Mouse (Mus musculus) liver, adult 2 months (tissue): ENCODE data around the gene Wdr34. TPM values are rescaled to one million over a fixed set of nuclear protein-coding genes. Genes with fewer than 3 reads are reported as not detected.
A peak's percentile ranks its signal among the peaks of the same experiment; 100 is the strongest.

Experiments
- DNase-seq: peaks from one replicate; pipeline ENCODE4 v3.0.0-alpha.2; 2011; ENCODE audit warnings: low read depth, low spot score; ENCODE audit errors: extremely low read depth
- H3K27ac ChIP-seq: fragments of 200-500 bp; replicated peaks from 2 replicates; pipeline ENCODE4 v1.5.1; 2012; ENCODE audit warnings: low read depth, mild to moderate bottlenecking, control low read depth, inconsistent platforms, low read length; ENCODE audit not compliant: insufficient read depth
- H3K27me3 ChIP-seq: fragments of 200-500 bp; 2 replicates; pipeline ENCODE4 v1.6.1; 2012; ENCODE audit warnings: mild to moderate bottlenecking, moderate library complexity, low read length, inconsistent platforms; ENCODE audit not compliant: control insufficient read depth, insufficient read depth
- H3K36me3 ChIP-seq: fragments of 200-500 bp; 2 replicates; pipeline ENCODE4 v1.6.1; 2012; ENCODE audit warnings: low read length, inconsistent platforms; ENCODE audit not compliant: control insufficient read depth, insufficient read depth
- H3K4me1 ChIP-seq: fragments of 200-500 bp; 2 replicates; pipeline ENCODE4 v1.6.1; 2011; ENCODE audit warnings: low read length; ENCODE audit not compliant: control insufficient read depth, insufficient read depth
- H3K4me3 ChIP-seq: fragments of 200-500 bp; 2 replicates; pipeline ENCODE4 v1.5.1; 2011; ENCODE audit warnings: low read depth, mild to moderate bottlenecking, control low read depth, low read length, moderate library complexity; ENCODE audit not compliant: insufficient read depth
- H3K79me2 ChIP-seq: fragments of 200-500 bp; 2 replicates; pipeline ENCODE4 v1.6.1; 2012; ENCODE audit warnings: inconsistent platforms, mild to moderate bottlenecking, low read length, moderate library complexity; ENCODE audit not compliant: control insufficient read depth, insufficient read depth
- H3K9ac ChIP-seq: fragments of 200-500 bp; 2 replicates; pipeline ENCODE4 v1.6.1; 2012; ENCODE audit warnings: low read depth, mild to moderate bottlenecking, control low read depth, inconsistent platforms, low read length
- CTCF ChIP-seq: fragments of 200-500 bp; IDR thresholded peaks from 2 replicates; pipeline ENCODE4 v1.5.1; 2011; ENCODE audit warnings: low read depth, low read length, control low read depth
- POLR2A ChIP-seq: fragments of 200-500 bp; IDR thresholded peaks from 2 replicates; pipeline ENCODE4 v1.6.1; 2011; ENCODE audit warnings: low read length, control low read depth; ENCODE audit not compliant: insufficient read depth; ENCODE audit errors: extremely low read depth
- WGBS: fragments of 180-500 bp; shearing (Covaris S2); methylation state at CpG from one replicate; pipeline ENCODE4 v1.1.7; 2018; 5-methylcytosine and 5-hydroxymethylcytosine counted together
- polyA plus RNA-seq: library from polyadenylated mRNA; depleted of rRNA; stranded (reverse); fragments of >200 nt; gene quantifications from 2 replicates; pipeline ENCODE4 v1.2.3, GENCODE M21; 2012
- total RNA-seq: library from RNA; depleted of rRNA; stranded (reverse); fragments of >200 nt; gene quantifications from 2 replicates; pipeline ENCODE4 v1.2.3, GENCODE M21; 2014

Wdr34 gene
- total and polyA plus RNA-seq, 2 experiments, result 5.5 to 9.7 TPM

DNA sequence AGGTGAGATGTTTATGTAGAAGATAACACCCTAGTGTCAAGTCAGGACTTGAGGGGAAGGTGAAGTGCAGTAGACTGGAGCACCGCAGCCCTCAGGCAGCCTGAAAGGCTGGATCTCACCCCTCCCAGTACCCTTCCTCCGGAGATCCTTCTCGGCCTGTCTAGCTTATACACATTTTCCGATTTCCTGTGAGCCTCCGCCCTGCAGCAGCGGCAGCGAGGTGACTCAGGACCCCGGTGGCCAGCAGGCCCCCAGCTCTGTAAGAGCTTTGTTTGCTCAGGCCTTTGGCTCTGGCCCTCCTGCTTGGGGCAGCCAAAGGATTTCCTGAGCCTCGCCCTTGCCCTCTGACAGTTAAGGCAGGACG, 29.6 kb upstream of the Wdr34 start:
- H3K9ac ChIP-seq, result no peak overlapping the region
- no peaks in the 10 kb centered on the region for H3K27me3 ChIP-seq
- DNase-seq, result no peak
- H3K4me1 ChIP-seq, result no peaks in the 10 kb centered on the region
- no peak overlapping the region for H3K27ac ChIP-seq
- no peaks in the 10 kb centered on the region for H3K36me3 ChIP-seq
- no peak overlapping the region for H3K4me3 ChIP-seq
- WGBS, result 52% methylated on average over 10 of the region's 10 CpGs
- TF ChIP-seq POLR2A (no peak), CTCF (no peak)
- H3K79me2 ChIP-seq, result no peaks in the 10 kb centered on the region

DNA sequence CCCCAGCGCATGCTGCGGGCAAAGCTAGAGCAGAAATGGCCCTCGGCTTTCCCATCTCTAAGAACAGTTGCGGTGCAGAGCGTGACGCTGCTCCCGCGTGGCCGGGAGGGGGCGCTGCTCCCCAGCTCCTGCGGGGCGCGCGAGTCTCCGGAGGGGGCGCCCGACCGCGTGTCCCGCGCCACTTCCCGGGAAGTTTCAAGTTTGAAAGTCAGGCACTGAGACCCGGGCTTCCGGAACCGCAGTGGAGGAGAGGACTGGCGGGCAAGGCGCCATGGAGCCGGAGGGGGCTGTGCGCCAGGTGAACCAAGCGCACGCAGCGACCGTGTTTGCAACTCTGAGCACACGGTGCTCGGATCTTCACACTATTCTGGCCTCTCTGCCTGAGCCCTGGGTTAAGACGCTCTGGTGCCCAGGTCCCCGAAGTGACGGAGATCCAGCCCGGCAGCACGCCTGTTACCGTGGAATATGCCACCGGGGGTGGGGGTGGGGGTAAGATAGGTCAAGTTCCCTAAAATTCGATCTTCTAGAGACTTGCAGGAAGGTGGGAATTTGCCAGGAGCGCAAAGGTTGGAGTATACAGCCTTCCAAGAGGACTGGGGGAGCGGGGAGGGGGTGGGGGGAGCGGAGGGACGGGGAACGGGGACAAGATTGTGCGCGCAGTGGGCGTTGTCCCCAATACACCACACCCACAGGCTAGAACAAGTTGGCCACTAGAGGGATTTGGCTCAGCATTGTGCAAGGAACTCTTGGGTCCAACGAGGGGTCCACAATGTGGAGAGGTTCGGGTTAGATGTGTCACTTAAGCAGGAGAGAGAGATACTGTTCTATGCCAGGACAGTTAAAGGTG, 29.0 kb upstream of the Wdr34 start, which contains the start of gene Pkn3:
Gene Pkn3, plus strand, starts transcription at position 183 of the 847 bp plus-strand sequence.
- peak within 1 kb of the TSS; percentile 73 for H3K9ac ChIP-seq
- under 1% methylated on average over 53 of the region's 53 CpGs for WGBS
- no peaks in the 10 kb centered on the region for H3K27me3 ChIP-seq
- no peaks in the 10 kb centered on the region for H3K4me1 ChIP-seq
- DNase-seq, result peak; percentile 48
- peak; percentile 95 for TF ChIP-seq CTCF
- TF ChIP-seq POLR2A, result no peak
- H3K4me3 ChIP-seq, result peak within 1 kb of the TSS; percentile 75
- H3K79me2 ChIP-seq, result no peaks in the 10 kb centered on the region
- no peak within 1 kb of the TSS for H3K27ac ChIP-seq
- H3K36me3 ChIP-seq, result no peaks in the 10 kb centered on the region

DNA sequence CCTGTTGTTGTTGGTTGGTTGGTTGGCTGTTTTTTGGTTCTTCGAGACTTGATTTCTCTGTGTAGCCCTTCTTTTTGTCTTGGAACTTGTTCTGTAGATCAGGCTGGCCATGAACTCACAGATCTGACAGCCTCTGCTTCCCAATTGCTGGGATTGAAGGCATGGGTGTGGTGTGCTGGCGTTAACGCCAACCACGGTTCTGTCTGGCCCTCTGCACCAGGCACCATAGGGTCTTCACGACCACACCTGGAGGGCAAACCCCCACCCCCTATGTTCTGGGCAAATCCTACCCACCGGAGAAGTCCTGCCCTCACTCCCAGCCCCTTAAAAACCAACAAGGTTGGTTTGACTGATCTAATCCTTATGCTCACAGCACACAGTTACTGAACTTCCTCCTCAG, 28.3 kb upstream of the Wdr34 start:
- H3K36me3 ChIP-seq, result no peaks in the 10 kb centered on the region; the same call in 1 of the 2 replicates
- H3K9ac ChIP-seq, result no peak overlapping the region
- TF ChIP-seq CTCF (no peak), POLR2A (no peak)
- no peak overlapping the region for H3K4me3 ChIP-seq
- H3K27me3 ChIP-seq, result no peaks in the 10 kb centered on the region
- WGBS, result 77% methylated on average over 6 of the region's 6 CpGs
- H3K4me1 ChIP-seq, result no peaks in the 10 kb centered on the region
- DNase-seq, result no peak
- no peaks in the 10 kb centered on the region for H3K79me2 ChIP-seq
- no peak overlapping the region for H3K27ac ChIP-seq

DNA sequence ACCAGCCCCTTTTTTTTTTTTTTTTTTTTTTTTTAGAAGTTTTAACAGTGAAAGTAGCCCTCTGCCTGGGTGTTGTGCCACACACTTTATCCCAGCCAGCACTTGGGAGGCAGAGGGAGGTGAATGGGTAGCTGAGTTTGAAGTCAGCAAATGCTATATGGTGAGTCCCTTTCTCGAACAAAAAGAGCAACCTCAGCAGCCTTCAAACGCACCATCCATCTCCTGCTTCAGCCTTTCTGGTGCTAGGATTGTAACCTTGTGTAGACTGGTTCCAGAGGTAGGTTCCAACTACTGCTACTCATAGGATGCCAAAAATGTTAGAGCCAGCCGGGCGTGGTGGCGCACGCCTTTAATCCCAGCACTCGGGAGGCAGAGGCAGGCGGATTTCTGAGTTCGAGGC, 27.8 kb upstream of the Wdr34 start:
- H3K36me3 ChIP-seq, result peaks cover 2% of the 10 kb centered on the region; the same call in 1 of the 2 replicates
- H3K79me2 ChIP-seq, result no peaks in the 10 kb centered on the region
- no peak overlapping the region for H3K4me3 ChIP-seq
- H3K27me3 ChIP-seq, result no peaks in the 10 kb centered on the region
- no peaks in the 10 kb centered on the region for H3K4me1 ChIP-seq
- TF ChIP-seq POLR2A (no peak), CTCF (no peak)
- no peak for DNase-seq
- 93% methylated on average over 9 of the region's 9 CpGs for WGBS
- H3K27ac ChIP-seq, result no peak overlapping the region
- no peak overlapping the region for H3K9ac ChIP-seq

DNA sequence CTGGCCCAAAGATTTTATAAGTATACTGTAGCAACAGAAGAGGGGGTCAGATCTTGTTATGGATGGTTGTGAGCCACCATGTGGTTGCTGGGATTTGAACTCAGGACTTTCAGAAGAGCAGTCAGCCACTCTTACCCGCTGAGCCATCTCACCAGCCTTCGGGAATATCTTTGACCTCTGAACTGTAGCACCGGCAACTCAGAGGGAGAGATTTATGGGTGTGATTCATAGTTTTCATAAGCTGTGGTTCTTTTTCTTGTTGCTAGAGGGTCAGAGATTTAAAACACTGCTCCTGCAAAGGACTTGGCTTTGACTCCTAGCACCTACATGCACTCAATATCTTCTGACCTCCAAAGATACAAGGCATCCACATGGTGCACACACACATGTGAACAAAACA, 26.9 kb upstream of the Wdr34 start:
- H3K36me3 ChIP-seq, result peaks cover 3% of the 10 kb centered on the region; the same call in 1 of the 2 replicates
- H3K9ac ChIP-seq, result no peak overlapping the region
- TF ChIP-seq POLR2A (no peak), CTCF (no peak)
- H3K79me2 ChIP-seq, result no peaks in the 10 kb centered on the region
- no peak overlapping the region for H3K4me3 ChIP-seq
- H3K27ac ChIP-seq, result no peak overlapping the region
- no peaks in the 10 kb centered on the region for H3K27me3 ChIP-seq
- DNase-seq, result no peak
- H3K4me1 ChIP-seq, result no peaks in the 10 kb centered on the region
- 45% methylated on average over 3 of the region's 3 CpGs for WGBS

DNA sequence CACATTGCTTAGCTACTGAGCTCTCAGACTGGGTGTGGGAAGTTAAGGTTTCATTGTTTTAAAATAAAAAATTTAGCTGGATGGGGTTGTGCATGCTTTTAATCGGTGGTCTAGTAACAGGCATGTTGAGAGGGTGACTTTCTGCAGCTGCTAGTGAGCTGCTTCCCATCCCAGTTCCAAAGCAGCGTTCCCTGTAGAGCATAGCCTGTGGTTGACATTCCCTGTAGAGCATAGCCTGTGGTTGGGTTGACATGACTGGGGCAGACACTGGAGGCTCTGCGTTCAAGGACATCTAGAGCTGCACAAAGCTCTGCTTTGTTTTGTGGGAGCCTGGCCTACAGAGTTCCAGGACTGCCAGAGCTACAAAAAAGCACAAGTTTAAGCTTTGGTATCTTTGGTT, 24.6 kb upstream of the Wdr34 start:
- TF ChIP-seq CTCF, result no peak
- no peak for TF ChIP-seq POLR2A
- 85% methylated on average over 3 of the region's 3 CpGs for WGBS
- no peak overlapping the region for H3K27ac ChIP-seq
- H3K79me2 ChIP-seq, result no peaks in the 10 kb centered on the region
- no peaks in the 10 kb centered on the region for H3K4me1 ChIP-seq
- H3K27me3 ChIP-seq, result no peaks in the 10 kb centered on the region
- no peak for DNase-seq
- no peak overlapping the region for H3K9ac ChIP-seq
- H3K4me3 ChIP-seq, result no peak overlapping the region
- H3K36me3 ChIP-seq, result peaks cover 20% of the 10 kb centered on the region
